Mouse (Mus musculus): ENCODE measurements around the gene Itm2c.

DNA sequence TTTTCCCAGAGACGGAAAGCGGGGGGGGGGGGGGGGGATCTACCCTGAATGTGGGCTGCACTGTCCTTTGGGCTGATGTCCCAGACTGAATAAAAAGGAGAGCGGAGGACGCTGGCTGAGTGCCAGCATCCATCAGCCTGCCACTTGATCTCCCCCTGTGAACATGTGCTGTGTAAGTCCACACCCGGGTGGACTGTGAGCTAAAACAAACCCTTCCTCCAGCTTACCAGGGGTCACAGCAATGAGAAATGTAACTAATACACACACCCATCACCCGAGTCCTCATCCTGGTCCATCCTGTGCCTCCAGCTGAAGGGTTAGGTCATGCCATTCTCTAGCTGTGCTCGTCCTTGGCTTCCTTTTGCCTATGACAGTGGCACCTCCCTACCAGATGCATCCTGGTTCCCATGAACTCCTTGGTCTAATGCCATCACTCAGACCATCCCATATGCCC lies 8.1 kb downstream of the Itm2c start:
- no peak for TF ChIP-seq EP300 (IDR thresholded peaks at IDR 0.05; ENCODE audit: low read depth)
- TF ChIP-seq CTCF (IDR thresholded peaks at IDR 0.05; ENCODE audit: low read depth) = no peak

All from liver, embryonic 14.5 days (tissue).